Mouse (Mus musculus) ES-Bruce4 (cell line): ENCODE results near the gene Tmtc4.

ENCODE experiments used
- CTCF ChIP-seq: IDR thresholded peaks from one replicate; pipeline ENCODE4 v1.8.1; 2011; ENCODE audit warnings: low read depth, low read length
- EP300 ChIP-seq: IDR thresholded peaks from 2 replicates; pipeline ENCODE4 v1.6.1; 2011; ENCODE audit warnings: low read depth, low read length; ENCODE audit not compliant: insufficient read depth
- POLR2A ChIP-seq: IDR thresholded peaks from one replicate; pipeline ENCODE4 v1.8.1; 2011; ENCODE audit warnings: low read length; ENCODE audit not compliant: insufficient read depth

- no peak for TF ChIP-seq EP300
- TF ChIP-seq CTCF, result no peak
- no peak for TF ChIP-seq POLR2A
These were observed 96.6 kb downstream of the Tmtc4 start for GRCm38 (mm10) chr14:122887278-122887677.
